Mouse (Mus musculus) testis, adult 2 months (tissue): ENCODE data around the gene Rbm34. TPM values are rescaled to one million over a fixed set of nuclear protein-coding genes. Genes with fewer than 3 reads are reported as not detected.

Experiments
- H3K27ac ChIP-seq: fragments of 200-500 bp; 2 replicates; pipeline ENCODE4 v1.5.1; 2012; ENCODE audit warnings: low read depth, low read length; ENCODE audit not compliant: control insufficient read depth, insufficient read depth
- H3K27me3 ChIP-seq: fragments of 200-500 bp; 2 replicates; pipeline ENCODE4 v1.6.1; 2012; ENCODE audit warnings: mild to moderate bottlenecking, low read length, moderate library complexity; ENCODE audit not compliant: control insufficient read depth, insufficient read depth
- H3K36me3 ChIP-seq: fragments of 200-500 bp; 2 replicates; pipeline ENCODE4 v1.6.1; 2012; ENCODE audit warnings: mild to moderate bottlenecking, low read length; ENCODE audit not compliant: control insufficient read depth, insufficient read depth
- H3K4me1 ChIP-seq: fragments of 200-500 bp; 2 replicates; pipeline ENCODE4 v1.6.1; 2012; ENCODE audit warnings: low read length; ENCODE audit not compliant: control insufficient read depth, insufficient read depth
- H3K4me3 ChIP-seq: fragments of 200-500 bp; 2 replicates; pipeline ENCODE4 v1.5.1; 2012; ENCODE audit warnings: low read depth, mild to moderate bottlenecking, low read length, moderate library complexity, mixed read lengths; ENCODE audit not compliant: control insufficient read depth
- CTCF ChIP-seq: fragments of 200-500 bp; IDR thresholded peaks from 2 replicates; pipeline ENCODE4 v1.5.1; 2012; ENCODE audit warnings: low read depth, mild to moderate bottlenecking, inconsistent platforms, low read length, moderate library complexity; ENCODE audit not compliant: control insufficient read depth, insufficient read depth, insufficient replicate concordance
- POLR2A ChIP-seq: fragments of 200-500 bp; IDR thresholded peaks from 2 replicates; pipeline ENCODE4 v1.6.1; 2012; ENCODE audit warnings: low read depth, mild to moderate bottlenecking, inconsistent platforms, low read length, moderate library complexity; ENCODE audit not compliant: control insufficient read depth
- polyA plus RNA-seq: library from polyadenylated mRNA; depleted of rRNA; stranded (reverse); fragments of >200 nt; gene quantifications from 2 replicates; pipeline ENCODE4 v1.2.3, GENCODE M21; 2012; rRNA removed

Rbm34 gene
- polyA plus RNA-seq, 1 experiment, result 2.6 TPM

- TF ChIP-seq POLR2A (no peak), CTCF (no peak)
- Histone ChIP-seq H3K27me3 (no peaks in the 10 kb centered on the region), H3K36me3 (no peaks in the 10 kb centered on the region), H3K4me3 (no peak overlapping the region), H3K4me1 (no peaks in the 10 kb centered on the region), H3K27ac (no peak overlapping the region)
These were observed 69.8 kb downstream of the Rbm34 start for GRCm38 (mm10) chr8:126901049-126901448.

Other genes starting within 250 kb of the Rbm34 start
- gene Tomm20, start 25.2 kb downstream of the Rbm34 start, polyA plus RNA-seq, result 131 and 231 TPM in 2 replicates
- 4.1 and 5.3 TPM in 2 replicates for gene Pard3, start 92.8 kb upstream of the Rbm34 start, polyA plus RNA-seq